Mouse (Mus musculus) natural killer cell, adult 2 months (primary cell): ENCODE data around the gene Epn2.

Experiments used
- DNase-seq, 2 experiments: peaks; one replicate each; pipeline ENCODE4 v3.0.0; 2022; ENCODE audit warnings: low spot score in 2 of 2

Epn2 gene

DNA sequence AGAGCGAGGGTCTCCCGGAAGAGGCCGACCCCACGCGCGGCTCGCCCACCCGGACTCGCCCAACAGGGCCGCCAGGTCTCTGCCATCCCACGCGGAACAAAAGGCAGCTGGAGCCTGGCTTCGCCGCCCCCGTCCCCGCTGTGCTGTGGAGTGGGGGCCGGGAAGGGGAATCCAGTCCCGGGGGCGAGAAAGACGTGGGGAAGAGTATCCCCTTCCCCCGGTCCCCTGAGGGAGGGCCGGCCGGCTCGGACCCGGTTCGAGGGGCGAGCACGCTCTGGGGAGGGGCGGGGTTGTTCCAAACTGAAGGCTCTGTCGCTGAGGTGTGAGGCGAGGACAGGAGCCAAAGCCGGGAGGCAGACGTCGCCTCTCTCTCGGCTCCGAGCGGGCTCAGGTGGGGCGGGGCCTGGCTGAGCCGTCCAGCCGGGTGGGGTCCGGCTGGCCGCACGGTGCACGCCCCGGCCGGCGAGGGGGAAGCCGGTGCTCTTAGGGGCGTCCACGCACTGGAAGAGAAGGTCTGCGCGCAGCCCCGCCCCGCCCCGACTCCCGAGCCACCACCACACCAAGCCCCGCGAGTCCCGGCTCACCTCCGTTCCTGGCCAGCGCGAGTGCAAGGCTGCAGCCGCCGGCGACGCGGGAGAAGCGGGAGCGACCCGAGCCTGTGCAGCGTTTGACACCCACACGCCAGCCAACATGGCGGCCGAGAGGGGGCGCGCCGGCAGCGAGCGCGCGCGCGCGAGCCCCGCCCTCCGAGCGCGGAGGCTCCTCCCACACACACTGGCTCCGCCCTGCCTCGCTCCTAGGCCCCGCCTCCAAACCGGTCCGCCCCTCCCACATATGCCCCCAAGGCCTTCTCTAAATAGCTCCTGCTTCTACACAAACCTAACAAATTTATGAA, at the start of gene Epn2:
TSS of gene Epn2 (minus strand) at position 705 of the 895 bp plus-strand sequence.
- peak; percentile 19 to 64 for DNase-seq

DNA sequence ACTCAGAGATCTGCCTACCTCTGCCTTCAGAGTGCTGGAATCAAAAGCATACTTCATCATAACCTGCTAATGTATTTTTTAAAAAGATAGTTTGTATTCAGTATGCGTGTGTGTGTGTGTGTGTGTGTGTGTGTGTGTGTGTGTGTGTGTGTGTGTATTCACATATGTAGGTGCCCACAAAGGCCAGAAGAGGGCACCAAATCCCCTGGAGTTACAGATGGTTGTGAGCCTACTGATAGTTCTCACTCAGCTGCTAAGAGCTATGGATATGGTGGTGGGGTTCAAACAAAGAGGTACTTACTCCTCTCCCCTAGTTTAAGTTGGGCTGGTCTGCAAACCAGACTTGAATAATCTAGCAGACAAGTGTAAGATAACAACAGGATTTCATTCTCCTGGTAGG, 47.0 kb upstream of the Epn2 start:
- DNase-seq = no peak

DNA sequence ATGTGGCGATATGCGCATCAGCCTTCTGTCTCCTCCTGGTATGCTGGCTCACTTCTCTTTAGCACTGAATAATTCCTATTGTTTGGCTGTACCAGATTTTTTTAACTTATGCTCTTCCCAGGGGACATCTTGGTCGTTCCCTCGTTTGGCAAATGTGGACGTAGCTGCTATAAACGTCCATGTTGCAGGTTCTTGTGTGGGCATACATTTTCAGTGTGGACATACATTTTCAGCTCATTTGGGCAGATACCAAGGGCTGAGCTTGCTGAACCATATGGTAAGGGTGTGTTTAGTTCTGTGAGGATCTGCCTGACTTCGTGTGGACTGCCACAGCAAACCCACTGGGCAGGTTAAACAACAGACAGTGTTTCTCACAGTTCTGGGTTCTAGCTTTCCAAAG, 45.6 kb upstream of the Epn2 start:
- no peak for DNase-seq

DNA sequence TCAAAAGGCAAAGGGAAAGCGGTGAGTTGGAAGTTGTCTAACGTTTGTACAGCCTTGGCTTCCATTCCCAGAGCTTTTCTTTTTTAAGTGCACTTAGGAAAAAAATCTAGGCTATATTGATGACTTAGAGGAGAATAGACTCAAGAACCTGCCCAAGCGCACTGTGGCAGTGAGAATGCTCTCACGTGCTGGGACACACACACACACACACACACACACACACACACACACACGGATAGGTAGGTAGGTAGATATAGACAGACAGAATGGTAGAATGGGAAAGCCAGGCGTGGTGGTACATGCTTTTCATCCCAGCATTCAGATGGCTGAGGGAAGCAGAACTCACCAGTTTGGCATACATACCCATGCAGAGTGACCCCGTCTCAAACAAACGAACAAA, 41.3 kb upstream of the Epn2 start:
- DNase-seq = no peak

DNA sequence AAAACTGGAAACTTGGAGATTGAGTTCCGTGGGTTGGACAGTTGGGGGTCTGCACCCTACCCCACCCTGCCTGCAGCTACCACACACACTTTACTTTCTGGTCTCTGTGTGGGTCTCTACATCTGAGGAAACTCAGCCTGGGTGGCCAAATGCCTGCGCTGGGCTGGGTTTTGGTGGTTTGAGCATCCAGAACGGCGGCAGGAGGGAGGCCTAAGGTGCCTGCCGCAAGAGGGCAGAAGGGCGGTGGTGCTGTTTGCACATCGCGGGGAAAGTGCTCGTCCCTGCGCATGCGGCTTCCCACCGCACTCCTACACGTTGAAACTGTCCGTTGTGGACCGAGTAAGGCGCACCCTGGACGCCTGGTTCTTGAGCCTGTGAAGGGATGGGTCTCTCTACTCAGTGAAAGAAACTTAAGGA, 40.8 kb upstream of the Epn2 start:
- peak in 1 of 2 experiments; percentile 61 for DNase-seq

DNA sequence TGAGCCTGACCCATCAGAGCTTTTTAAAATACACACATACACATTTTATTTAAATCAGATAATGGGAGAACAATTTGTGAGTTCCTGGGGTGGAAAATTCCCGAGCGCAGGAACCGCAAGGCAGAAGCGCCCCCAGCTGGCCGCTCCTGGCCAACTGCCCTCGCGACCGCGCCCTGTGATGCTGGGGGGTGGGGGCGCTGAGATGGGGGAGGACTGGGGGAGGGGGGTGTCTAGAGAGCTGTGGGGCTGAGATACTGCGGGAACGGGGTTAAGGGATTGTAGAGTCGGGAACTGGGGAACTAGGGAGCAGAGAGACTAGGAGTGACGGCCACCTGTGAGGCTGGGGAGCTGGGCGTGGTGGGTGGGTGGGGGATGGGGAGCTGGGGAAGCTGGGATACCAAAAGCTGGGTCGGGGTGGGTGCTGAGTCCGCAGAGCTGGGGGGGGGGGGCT, 40.3 kb upstream of the Epn2 start:
- DNase-seq = no peak

DNA sequence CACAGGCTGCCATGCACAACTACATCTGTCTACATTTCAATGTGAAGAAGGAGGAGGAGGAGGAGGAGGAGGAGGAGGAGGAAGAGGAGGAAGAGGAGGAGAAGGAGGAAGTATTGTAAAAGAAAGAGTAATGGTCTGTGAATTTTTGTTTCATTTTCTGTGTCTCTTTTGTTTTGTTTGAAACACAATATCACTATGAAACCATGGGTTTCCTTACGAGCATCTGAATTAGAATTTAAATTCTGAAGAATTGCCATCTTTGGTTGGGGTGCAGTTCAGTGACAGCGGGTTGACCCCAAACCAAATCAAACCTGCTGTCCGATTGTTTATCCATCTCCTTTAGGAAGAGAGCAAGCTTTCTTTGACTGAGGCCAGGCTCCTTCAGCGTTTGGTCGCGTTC, 39.9 kb upstream of the Epn2 start:
- no peak for DNase-seq

DNA sequence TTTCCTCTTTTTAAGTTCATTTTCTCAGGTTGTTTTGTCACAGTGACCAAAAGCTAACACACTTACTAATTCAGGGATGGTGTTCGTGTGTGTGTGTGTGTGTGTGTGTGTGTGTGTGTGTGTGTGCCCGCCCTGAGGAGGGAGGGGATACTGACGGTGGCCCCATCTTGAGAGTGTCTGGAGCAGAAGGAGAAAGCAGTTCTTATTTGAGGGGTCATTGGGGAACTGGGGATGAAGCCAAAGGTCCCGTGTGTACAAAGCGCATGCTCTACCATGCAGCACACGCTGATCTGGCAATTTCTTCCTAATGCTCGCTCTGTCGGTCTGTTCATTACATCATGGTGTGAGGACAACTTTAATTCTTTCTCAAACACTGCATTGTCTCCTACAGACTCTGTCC, 39.1 kb upstream of the Epn2 start:
- DNase-seq = no peak

DNA sequence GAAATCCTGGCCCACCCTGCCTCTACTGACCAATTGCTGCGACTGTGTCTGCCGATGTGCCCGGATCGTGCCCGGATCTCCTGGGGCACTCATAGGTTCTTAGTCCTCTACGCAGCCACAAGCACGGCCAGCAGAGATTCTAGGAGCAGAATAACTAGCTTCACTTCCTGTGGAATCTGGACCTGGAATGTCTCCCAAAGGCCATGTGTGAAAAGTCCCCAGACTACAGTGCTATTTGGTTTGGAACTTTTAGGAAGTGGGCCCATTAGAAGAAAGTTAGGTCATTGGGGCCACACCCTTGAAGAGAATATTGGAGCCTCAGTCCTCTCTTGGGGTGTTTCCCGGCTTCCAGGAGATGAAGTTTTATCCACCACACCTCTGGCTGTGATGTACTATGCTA, 38.6 kb upstream of the Epn2 start:
- no peak for DNase-seq

DNA sequence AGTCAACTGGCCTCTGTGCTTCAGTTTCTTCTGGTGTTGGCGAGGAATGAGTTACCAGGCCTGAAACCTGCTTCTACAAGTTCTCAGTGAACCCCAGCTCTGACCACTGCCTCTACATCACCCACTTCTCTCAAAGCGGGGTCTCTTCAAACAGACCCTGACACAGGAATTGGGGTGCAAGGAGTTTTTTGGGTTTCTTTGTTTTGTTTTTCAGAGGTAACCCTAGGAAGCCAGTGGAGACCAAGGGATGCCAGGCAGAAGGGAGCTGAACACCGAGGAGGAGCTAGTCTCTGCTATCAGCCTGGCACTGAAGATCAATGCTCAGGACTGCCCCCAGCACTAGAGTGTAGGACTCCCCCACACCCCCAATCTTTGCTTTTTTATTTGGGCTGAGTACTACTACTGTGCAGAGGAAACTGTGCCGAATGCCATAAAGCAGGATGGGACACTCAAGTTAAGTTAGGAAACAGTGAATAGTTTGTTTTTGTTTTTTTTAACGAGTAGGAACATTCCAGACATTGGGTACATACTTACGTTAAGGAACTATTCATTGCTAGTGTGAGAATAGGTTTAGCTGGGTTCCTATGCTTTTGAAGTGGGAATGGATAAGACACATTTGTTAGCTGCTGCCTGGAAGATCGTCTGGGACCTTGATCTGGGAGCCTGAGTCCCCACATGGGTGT, 37.9 kb upstream of the Epn2 start:
- DNase-seq = no peak

DNA sequence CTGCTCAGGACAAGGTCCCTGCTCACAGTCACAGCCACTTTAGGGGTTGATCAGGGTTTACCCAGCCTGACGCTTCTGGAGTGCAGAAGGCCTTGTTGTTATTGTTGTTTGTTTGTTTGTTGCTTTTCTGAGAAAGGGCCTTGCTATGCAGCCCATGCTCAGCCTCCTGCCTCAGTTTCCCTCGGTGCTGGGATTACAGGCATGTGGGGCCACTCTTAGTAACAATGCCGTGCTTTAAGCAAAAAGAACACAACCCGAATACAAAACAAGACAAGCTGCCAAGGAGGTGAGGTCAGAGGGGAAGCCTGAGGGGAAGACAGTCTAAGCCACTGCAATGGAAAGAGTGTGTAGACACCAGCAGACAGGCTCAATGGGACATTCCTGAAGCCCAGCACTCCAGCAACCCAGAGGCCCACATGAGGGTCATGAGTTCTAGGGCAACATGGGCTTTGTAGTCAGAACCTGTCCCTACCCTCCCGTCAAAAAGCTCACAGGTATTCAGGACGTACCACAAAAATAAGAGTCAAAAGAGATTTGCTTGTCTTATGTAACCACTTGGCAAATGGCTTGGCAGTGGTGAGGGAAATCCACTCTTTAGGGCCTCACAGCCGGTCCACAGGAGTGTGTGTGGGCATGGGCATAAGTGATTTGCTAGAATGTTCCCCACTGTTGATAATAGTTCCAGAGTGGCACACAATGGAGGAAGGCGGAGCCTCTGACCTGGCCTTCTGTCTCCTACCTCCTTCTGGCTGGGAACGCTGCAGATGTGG, 37.2 kb upstream of the Epn2 start:
- no peak for DNase-seq

DNA sequence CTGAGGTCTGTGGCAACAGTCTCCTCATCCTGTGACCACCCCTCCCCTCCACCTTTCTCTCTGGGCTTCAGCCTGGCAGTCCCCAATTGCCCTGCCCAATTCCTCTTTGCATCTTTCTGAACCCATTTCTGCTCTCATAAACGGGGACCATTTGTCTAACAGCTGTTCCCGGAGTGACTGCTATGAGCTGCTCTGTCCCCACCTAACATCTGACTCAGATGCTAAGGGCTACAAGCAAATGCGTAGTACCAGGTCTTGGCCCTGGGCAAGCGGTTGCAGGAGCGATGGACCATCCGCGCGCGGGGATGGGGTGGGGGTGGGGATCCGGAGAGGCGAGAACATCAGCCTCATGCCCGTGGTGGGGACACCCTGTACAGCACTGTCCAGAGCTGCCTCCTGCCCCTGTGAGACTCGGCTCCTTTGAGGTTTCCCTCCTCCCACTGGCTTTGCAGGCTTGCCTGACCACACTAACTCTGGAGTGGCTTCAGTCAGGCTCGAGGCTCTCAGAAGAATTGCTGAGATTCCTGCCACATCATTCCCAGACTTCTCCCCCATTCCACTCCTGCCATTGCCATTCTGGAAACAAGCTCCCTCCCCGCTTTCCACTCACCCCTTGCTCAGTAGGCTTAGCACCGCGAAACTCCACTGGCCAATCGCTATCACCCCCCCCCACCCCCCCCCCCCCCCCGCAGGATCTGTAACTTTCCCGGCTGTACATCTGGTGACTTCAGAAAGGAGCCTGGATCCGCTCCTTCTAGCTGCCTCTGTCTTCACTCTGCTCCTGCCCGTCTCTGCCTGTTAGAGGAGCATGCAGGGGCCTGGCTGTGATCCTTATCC, 36.4 kb upstream of the Epn2 start:
- DNase-seq = no peak

DNA sequence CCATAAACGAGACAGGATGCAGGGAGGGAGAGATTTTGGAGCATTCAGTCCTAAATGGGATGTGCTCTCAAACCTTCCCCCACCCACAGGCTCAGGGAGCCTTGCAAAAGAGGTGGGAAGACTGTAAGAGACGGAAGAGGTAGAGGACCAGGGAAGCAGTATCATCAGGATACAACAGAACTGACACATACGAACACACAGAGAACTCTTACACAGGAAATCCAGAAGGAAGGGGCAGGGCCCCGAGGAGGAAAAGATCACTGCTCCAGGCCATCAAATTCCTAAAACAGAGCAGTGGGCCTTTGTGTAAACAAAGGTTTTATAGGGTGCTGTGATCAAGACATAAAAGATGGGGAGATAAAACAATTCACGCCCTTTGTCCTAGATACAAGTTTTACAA, 34.9 kb upstream of the Epn2 start:
- DNase-seq = no peak

DNA sequence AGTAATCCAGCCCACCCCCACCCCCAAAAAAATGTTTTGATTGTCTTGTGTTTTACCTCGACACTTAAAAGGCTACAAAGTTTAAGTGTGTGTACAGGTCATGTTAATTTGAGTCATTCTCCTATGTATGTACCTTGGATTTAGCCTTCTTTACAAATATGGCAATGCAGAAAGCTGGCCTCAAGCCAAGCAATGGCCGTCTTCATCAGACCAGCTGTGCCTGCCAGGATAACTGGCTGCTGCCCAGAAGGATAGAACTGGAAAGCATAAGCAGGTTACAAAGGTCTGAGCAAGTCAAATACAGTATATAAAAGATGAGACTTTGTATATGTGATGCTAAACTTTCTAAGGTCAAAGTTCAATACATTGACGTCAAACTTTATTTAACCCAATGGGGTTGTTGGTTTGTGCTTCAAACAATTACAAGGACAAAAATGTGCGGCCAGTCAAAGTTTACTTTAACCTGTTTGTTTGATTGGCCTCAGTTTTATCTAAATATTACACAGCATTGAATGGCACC, 32.7 kb upstream of the Epn2 start:
- DNase-seq = no peak

DNA sequence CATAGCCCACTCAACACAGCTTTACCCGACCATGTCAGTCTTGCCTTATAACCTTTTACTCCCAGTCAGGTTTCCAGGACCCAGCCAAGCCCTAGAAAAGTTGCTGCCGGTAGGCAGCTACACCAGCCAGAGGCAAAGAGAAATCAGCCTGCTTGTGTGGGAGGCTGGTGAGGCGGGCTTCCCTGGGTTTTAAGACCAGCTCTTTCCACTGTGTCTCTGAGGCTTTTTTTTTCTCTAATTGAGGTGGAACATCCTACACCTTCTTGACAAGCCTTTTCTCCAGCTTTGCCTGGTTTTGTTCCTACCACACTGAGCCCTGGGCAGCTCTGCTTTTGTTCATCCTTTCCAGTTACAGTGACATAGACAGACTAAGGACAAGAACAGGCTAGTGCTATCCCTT, 31.7 kb upstream of the Epn2 start:
- no peak for DNase-seq

DNA sequence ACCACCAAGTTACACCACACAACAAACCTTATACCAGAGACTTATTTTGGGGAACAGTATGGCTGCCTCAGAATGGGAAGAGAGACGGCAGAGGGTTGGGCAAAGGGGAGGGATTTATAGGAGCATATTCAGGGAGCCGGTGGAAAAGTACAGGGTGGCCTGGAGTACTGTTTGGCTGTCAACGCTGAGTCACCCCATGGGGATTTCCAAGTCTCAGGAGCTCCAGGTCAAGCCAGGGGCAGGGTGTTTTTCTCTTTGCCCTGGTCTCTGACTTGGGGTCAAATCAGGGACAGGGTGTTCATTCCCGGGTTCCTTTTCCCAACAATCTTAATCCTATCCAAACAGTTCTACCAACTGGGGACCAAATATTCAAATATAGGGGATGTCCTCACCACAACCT, 28.6 kb upstream of the Epn2 start:
- no peak for DNase-seq

DNA sequence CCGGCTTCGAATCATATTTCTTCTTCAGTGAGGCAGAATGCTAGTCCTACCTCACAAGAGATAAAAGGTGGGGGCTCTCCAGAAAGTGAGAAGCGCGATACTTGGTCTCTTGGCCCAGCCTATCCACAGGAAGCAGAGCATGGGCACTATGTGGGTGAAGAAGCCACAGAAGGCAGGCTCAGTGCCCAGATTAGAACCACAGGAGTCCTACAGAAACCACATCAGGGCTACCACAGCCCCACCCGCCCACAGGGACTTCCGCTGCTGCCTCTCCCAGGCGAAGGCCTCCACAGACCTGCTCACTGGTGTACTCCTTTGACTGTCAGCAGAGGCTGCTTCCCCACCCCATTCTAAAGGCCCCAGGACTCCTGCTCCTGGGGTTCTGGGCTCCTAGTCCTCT, 23.2 kb upstream of the Epn2 start:
- peak; percentile 87 to 95 for DNase-seq

DNA sequence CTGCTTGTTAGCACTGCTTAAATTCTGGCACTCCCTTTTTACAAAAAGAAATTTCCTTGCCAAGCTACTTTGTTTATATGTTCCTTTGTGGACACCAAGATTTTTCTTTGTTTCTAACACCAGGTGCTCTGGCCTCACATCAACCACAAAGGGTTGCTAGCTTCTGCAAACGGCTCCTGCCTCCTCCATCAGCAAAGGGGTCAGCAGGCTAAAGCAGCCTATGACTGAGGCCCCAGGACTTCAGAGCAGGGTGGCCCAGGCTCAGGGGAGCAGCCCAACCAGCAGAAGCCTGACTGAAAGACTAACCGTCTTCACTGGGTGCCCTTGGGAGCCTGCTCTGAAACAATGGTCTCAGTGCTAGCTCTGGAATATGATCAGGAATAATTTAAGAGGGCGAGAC, 22.0 kb upstream of the Epn2 start:
- no peak for DNase-seq

DNA sequence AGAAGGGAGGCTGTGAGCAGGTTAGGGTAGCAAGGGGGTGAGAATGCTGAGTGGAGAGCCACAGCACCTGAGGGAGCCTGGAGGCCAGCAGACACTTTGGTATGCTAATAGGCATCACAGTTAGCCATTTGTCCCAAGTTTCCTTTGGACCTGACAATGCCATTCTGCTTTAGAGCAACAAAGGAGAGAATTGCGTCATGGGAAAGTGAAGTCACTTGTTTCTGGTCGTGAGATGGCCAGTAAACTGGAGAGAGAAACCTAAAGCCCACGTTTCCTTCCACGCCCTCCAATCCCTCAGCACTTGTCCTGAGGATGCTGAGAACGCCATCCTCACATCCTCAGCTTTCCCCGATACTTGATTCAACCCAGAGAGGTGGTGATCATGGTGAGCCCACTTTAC, 18.9 kb upstream of the Epn2 start:
- no peak for DNase-seq

DNA sequence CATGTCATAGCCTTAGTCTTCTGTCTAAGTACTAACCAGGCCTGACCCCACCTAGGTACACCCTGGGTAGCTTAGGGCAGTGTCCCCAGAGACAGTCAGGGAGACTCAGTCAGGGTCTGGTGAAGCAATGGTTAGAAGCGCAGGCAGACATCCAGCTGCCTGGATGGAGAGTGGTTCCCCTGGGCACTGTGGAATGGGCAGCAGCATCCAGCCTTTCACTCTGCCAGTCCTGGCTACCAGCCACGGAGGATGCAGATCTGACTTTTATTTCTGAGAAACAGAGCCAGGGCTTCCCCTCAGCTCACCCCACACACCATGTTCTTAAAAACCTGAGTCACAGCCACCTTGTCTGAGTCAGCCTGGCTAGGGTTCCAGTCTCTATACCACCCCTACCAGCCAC, 18.0 kb upstream of the Epn2 start:
- DNase-seq = no peak

DNA sequence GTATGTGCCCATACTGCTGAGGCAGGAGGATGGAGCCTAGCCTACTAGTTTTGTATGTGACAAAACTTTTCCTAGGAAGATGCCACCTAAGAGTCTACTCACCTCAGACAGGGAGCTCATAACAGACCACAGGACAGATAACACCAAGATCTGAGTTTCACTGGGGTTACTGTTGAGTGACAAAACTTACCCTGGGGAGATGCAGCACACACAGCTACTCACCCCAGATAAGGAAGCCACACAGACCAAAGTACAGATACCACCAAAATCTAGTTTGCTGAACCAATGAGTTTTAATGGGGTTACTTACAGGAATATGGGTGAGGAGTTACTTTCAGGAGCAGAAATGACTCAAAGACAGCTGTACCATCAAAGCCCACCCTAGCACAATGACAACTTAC, 13.6 kb upstream of the Epn2 start:
- no peak for DNase-seq
